Mouse (Mus musculus): ENCODE measurements around the gene Zdhhc23.

Zdhhc23 gene

DNA sequence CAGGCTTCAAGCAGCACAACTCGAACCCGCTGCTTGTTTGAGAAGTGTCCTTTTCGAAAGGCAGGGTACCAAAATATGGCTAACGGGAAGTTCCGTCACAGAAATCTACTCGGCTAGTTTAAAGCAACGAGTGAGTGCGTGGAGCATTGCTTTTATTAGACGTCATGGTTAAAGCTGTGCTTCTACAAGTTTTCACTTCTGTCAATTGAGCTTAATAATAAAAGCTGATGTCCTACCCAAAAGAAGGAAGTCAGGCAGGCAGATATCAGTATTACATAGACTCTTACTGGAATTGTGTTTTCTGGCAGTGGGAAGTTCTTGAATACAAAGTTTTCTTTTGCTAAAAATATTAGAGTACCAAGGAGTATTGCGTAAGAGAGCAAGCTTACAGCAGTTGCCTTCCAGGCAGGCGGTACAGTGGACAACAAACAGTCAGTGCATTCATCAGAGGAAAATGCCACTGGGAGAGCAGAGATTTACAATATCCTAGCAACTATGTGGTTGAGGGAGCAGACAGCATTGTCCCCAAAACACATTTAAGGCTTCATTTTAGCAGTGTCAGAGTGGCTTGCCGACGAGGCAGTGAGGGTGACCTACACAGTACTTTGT lies 13.7 kb downstream of the Zdhhc23 start:
- no peak for DNase-seq (ENCODE audit: low read depth)

DNA sequence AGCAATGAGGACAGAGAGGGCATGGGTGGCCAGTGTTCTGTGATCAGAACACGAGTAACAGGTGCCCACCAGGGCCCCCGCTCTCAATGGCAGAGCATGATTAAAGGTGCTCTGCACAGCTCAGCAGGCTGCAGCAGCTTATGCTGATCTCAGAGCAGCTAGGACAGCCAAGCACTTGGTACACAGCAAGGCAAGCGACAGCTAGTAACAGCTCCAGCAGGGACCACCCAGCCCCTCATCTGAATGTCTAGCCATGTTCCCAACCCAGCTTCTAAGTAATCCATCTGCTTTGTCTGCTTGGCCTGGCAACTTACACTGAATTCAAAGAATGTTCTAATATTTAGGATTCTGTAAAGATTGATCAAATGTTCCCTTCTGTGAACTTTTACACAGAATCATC lies 15.8 kb downstream of the Zdhhc23 start:
- no peak for DNase-seq (ENCODE audit: low read depth)

DNA sequence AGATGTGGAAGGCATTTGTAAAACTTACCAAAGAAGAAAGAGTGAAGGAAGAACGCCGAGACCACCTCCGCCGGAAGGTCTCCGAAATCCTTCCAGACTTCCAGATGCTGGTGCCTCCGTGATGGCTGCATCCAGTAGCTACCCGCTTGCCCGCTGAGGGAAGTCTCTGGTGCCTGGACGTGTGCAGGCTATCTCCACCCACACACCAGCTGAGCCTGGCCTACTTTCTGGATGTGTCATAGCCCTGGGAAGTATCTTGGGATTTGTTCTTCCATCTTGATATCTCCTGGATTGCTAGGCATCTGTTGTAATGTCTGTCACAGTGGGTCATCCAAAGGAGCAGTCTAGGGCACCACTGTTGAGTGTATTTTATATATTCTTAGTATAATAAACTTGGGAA lies 16.3 kb downstream of the Zdhhc23 start:
- DNase-seq (ENCODE audit: low read depth) = no peak

DNA sequence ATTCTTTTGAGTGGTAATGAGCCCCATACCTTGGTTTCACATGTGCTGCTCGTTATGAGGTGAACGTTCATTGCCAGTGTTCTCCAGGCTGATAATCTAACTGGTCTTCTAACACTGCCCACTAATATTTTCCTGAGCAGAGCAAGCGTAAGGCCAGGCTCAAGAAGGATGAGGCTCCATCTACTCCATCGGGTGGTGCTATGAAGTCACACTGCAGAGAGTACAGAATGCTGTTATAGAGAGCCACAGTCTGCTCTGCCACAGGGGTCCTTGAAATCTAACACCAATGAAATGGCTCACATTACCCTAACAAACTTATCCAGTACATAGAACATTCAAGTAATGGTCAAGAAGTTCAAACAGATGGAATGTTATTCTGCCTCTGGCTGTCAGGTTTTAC lies 21.6 kb downstream of the Zdhhc23 start:
- no peak for DNase-seq (ENCODE audit: low read depth)

DNA sequence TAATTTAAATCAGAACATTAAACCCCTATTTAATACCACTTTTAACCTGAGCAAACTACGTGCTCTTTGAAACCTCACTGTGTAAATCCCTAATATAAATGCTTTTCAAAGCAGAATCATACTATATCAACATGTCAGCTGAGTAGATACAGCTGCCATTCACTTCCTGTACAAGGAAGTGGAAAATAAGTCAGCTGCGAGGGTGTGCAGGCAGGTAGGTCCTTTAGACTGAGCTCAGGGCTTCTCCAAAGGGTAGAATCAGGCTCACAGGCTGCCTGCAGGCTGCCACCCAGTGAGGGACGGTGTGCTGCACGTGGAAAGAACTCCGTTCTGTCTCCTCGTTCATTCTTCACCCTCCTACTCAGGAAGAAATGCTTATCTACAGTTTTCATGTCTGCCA lies 24.7 kb downstream of the Zdhhc23 start:
- peak; percentile 5 for DNase-seq (ENCODE audit: low read depth)

DNA sequence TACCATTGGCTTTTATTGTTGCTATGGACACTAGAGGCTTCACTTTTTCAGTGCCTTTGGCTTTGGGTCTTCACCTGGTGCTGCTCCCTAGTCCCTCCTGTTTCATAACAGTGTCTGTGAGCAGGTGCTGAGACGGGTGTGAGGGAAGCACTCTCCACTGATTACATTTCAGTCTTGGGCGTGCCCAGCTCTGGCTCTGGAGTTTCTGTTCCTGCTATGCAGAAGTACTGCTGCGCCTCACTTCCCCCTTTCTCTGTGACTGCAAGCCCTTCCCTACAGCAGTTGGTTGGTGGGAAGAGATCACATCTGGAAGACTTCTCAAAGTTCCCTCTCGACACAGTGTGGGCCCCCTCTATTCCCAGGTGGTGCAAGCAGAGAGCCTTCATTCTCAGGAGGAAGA lies 28.0 kb downstream of the Zdhhc23 start:
- DNase-seq (ENCODE audit: low read depth) = no peak

DNA sequence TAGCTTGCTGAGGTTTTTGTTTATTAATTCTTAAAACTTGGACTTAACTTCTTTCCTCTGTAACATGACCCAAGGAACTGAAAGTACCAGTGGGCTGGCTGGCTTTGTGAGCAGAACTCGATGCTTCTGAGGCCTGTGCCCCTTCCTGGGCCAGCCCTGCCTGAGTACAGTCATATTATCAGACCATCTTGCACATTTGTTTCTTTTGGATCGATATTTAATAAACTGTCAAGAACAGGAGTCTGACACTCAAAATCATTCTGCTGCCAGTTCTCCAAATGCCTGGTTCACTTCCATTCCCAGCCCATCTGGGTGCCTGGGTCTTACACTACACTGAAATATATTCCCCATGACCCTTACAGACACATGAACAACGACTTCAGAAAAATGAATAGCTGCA lies 33.7 kb downstream of the Zdhhc23 start:
- no peak for DNase-seq (ENCODE audit: low read depth)

DNA sequence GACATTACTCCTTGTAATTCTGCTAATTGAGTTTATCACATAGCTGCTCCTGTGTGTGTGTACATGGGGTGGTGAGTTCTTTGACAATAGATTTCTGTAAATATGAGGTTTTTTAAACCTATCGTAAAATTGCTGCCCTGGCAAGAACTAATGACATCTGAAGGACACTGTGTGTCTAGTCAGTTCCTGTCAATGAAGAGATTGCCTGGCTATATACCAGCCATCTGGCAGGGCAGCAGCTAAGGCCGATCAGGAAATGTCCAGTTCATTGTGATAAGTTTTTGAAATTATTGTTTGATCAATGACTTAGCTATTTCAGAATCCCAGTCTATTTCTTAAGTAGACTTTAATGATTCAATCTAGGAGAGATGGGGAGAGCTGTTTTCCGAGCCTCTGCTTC lies 34.2 kb downstream of the Zdhhc23 start:
- no peak for DNase-seq (ENCODE audit: low read depth)

DNA sequence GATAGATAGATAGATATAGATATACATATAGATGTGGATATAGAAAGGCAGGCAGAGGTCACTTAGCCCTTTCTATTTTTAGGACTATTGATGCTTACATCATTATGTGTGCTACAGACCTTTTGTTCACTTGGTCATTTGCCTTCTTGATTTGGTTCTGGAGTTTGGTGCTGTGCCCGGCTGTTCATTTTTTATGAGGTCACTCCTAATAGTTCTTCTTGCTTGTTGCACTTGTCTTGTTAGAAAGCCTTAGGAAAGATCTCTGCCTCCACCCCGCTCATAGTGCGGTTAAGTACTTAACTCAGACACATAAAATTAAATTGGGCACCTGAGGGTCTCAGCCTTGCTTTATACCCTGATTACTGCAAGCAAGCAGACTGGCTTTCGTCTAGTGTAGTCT lies 38.7 kb downstream of the Zdhhc23 start:
- DNase-seq (ENCODE audit: low read depth) = no peak

DNA sequence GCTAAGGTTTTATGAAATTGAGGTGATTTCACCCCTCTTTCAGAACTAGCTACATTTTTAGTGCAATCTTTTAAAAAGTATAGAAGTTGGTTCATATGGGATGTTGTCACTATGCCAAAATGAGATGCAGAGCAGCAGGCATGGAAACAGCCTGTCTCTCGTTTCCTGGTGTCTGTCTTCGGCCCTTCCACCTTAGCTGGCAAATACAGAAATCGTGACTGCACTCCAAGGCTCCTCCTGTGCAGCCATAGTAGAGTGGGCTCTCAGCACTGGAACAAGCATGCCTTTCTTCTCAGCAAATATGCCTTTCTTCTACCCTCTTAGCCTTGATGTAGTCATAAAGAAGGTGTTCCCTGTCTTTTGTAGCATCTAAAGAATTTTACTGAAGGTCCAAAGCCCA lies 43.7 kb downstream of the Zdhhc23 start:
- DNase-seq (ENCODE audit: low read depth) = no peak

DNA sequence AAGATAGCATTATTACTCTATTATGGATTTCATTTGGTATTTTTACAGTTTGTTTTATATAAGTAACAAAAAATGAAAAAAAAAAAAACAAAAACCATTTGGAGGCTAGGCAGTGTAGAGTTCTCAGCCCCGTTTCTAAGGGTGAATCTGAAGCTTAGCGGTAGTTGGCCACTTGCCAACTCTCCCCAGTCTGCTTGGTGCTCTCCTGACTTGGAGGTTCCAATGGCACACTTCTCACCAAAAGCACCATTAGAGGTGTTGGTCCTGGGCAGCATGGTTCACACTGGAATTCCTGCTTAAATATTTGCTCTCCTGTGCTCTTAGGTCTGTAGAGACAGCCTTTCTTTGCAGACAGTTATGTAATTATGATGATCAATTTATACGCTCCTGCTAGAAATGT lies 44.2 kb downstream of the Zdhhc23 start:
- DNase-seq (ENCODE audit: low read depth) = no peak

DNA sequence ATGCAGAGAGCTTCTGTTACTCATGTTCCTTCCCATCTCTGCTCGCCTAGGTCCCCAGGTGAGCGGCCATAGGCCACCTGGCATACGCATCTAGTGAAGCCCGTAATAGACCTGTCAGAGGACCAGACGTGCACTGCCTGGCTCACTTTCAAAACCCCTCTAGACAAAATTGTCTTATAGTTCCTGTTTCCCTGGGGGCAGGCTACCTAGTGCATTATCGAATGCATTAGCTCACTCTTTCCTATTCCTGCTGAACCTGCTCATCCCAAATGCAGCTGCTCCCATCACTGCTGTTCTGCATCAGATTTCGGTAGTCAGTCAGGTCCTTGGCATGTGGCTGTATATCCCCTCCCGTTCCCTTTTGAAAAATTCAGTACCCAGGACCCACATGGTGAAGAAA lies 44.7 kb downstream of the Zdhhc23 start:
- no peak for DNase-seq (ENCODE audit: low read depth)

DNA sequence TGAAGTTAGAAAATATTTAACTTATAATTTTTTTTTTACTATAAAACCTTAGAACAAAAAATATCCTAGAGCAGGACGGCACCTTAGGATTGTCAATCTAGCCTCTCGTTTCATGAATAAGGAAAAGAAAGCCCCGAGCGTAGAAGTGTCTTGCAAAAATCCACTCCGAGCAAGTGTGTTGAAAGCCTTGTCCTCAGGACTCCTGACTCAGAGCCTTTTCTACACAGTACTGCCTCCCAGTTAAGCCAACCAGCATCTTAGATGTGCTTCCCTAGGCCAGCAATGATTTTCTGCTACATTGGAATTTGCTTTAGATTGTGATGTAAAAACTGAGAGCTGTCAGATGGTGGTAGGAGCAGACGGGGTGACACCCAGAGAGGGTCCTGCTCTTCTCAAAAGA lies 46.5 kb downstream of the Zdhhc23 start:
- no peak for DNase-seq (ENCODE audit: low read depth)

DNA sequence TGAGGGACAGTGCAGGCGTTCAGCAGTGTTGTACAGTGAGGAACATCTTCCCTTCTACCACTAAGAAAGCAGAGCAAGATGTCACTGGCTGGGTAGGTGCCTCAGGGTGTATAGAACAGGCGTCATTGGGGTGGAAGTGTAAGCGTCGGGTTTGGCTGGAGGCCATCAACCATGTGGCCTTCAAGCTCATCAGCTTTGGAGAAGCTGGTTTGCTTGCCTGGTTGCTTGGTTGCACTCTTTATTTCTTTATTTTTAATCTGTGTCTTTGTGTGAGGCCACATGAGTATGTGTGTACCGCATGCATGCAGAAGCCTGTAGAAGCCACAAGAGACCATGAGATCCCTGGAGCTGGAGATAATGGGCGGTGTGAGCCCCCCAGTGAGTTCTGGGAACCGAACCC lies 47.3 kb downstream of the Zdhhc23 start:
- no peak for DNase-seq (ENCODE audit: low read depth)

DNA sequence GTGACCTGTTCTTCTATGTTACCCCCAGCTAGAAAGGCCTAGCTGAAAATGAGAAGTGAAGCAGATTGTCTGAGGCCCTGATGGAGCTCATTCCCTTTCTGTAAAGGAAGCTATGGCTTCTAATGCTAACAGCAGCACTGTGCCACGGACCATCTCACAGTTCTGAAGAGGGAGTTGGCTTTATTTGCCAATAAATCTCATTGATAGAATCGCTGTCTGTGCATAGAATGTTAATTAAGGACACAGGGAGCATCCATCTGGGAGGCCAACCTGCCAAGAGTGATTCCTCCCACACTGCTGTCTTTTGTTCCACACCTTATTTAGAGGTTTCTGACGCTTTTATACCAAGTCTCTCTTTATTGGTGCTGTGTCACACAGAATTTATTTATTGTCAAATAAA lies 48.1 kb downstream of the Zdhhc23 start:
- DNase-seq (ENCODE audit: low read depth) = no peak

DNA sequence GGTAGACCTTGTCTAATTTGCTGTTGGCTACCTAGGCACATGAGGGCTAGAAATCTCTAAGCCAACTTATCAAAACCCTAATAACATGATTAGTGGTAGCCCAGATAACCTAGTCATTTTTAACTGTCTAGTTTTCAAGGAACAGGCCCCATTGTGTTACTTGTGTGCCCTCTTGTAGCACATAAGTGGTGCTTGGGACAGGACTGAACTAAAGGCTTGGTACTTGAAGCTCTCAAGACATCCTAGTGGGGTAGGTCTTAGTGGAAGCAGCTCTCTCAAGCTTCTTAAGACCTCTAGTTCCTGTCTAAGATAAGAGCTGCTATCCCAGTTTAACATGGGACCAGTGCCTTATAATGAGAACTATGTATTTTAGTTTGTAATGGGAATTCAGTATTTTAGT lies 49.0 kb downstream of the Zdhhc23 start:
- DNase-seq (ENCODE audit: low read depth) = no peak

DNA sequence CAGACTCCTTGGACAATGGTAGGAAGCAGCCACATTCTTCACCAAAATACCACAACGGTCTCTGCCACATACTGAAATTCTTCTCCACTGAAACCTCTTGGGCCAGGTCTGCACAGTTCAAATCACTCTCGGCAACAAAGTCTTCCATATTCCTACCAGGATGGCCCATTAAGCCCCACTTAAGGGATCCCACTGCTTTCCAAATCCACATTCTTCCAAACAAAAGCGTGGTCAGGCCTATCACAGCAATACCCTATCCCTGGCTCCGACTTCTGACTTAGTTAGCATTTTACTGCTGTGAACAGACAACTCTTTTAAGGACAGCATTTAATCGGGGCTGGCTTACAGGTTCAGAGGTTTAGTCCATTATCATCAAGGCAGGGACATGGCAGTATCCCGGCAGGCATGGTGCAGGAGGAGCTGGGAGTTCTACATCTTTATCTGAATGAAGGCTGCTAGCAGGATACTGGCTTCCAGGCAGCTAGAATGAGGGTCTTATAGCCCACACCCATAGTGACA lies 53.2 kb downstream of the Zdhhc23 start, which contains the start of gene Qtrt2:
Gene Qtrt2, minus strand, starts transcription at position 469 of the 519 bp plus-strand sequence.
- DNase-seq (ENCODE audit: low read depth) = no peak

DNA sequence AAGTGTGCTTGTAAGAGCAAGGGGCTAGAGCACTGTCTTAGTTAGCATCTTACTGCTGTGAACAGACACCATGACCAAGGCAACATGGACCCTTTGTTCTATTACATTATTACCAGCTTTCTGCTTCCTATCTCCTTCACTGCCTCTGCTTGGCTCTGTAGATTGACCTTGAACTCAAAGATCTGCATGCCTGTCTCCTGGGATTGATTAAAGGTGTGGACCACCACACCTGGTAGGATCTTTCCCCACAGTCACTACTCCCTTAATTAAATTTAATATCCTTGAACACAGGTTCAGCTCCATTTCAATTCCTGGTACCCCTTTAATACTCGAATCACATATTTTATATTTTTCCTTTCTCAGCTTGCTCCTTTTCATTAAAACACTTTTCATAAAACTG lies 53.7 kb downstream of the Zdhhc23 start:
- no peak for DNase-seq (ENCODE audit: low read depth)

DNA sequence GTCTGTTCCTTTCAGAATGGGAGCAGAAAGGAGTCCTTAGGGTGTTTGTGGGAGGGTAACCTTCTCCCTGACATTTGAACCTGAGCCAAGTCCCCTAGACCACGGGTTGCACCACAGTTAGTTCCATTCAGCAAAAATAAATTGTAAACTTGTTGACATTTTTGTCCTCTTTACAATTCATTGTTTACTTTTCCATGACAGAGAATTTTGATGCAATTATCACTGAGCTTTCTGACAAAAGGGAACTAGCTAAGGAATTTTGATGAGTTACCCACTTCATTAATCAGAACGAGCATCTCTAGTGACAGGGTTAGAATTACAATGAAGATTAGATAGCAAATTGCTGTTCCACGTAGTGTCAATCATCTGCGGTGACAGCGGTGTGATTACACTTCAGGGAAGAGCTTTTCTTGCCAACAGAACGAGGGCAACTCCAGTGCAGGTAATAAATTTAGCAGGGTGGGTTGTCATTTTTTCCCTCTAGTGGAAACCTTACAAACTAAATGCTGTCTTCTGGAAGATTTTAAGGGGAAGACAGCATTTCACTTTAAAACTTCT lies 54.5 kb downstream of the Zdhhc23 start:
- no peak for DNase-seq (ENCODE audit: low read depth)

DNA sequence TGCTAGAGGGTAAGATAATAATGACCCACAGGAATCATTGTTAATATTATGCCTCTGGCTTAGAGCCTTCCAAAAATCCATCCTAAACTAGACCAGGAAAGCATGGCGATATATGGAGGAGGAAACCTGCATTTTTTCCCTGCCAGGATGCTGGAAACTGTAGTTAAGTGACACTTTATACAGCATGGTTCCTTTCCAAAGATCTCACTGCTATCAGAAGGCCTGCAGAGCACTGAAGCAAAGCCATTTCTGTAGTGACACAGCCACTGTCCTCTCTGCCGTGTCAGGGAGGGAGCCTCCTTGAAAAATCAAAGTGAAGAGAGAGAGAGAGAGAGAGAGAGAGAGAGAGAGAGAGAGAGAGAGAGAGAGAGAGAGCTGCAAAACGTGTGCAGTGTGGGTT lies 57.0 kb downstream of the Zdhhc23 start:
- no peak for DNase-seq (ENCODE audit: low read depth)

DNA sequence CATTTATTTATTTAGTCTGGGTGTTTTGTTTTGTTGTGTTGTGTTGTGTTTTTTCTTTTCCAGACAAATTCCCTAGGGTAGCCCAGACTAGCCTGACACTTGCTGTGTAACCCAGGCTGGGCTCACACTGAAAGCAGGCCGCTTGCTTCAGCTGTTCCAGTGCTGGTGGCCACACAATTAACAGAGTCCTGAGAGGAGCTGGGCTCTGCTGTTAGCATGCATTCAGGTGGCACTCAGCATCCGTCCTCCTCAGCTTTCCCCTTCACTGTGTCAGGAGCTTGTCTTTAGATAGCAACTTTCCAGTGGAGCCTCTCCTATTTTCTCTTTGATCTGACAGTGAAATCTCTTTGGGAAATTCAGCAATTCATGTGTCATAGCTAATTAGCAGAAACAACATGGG lies 57.6 kb downstream of the Zdhhc23 start:
- DNase-seq (ENCODE audit: low read depth) = no peak

DNA sequence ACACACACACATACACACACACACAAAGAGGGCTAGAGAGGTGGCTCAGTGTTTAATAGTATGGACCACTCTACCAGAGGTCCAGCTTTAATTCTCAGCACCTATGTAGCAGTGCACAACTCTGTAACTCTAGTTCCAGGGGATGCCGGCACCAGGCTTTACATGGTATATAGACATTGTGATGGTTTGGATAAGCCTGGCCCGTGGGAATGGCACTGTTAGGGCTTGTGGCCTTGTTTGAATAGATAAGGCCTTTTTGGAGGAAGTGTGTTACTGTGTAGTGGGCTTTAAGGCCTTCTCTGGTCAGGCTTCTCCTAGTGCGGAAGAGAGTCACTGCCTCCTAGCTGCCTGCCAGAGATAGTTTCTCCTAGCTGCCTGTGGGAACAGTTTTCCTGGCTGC lies 60.7 kb downstream of the Zdhhc23 start:
- no peak for DNase-seq (ENCODE audit: low read depth)

Data from induced T-regulatory cell, adult 2 months (primary cell).